Mouse (Mus musculus): ENCODE data around the gene Vmn1r59.
"Not testable (repeated sequence)": the region's sequence is repeated elsewhere in the genome, so short reads cannot be mapped to it uniquely, and the experiment has no call there.

Gene Vmn1r59

GRCm38 (mm10) chr7:5456674-5457073 lies at the start of gene Vmn1r59:
Gene Vmn1r59 (minus strand): TSS chr7:5456774.
- DNase-seq (ENCODE audit: low read depth, low spot score) = no peak

GRCm38 (mm10) chr7:5493856-5494255 lies 37.3 kb upstream of the Vmn1r59 start, which contains the start of gene Vmn2r28:
Gene Vmn2r28 (minus strand): TSS chr7:5493956.
- not testable (repeated sequence) for DNase-seq (ENCODE audit: low read depth, low spot score)

GRCm38 (mm10) chr7:5454011-5454410 lies 2.6 kb downstream of the Vmn1r59 start:
- not testable (repeated sequence) for DNase-seq (ENCODE audit: low read depth, low spot score)

DNA sequence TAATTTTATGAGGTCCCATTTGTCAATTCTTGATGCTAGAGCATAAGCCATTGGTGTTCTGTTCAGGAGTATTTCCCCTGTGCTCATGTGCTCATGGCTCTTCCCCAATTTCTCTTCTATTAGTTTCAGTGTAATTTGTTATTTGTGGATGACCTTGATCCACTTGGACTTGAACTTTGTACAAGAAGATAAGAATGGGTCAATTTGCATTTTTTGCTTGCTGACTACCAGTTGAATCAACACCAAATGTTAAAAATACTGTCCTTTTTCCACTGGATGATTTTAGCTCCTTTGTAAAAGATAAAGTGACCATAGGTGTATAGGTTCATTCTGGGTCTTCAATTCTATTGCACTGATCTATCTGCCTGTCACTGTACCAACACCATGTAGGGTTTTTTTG lies 7.9 kb downstream of the Vmn1r59 start:
- no peak for DNase-seq (ENCODE audit: low read depth, low spot score)

GRCm38 (mm10) chr7:5413296-5413695 lies 43.3 kb downstream of the Vmn1r59 start, which contains the start of gene Vmn1r58:
Gene Vmn1r58 (minus strand): TSS chr7:5413396.
- not testable (repeated sequence) for DNase-seq (ENCODE audit: low read depth, low spot score)

DNA sequence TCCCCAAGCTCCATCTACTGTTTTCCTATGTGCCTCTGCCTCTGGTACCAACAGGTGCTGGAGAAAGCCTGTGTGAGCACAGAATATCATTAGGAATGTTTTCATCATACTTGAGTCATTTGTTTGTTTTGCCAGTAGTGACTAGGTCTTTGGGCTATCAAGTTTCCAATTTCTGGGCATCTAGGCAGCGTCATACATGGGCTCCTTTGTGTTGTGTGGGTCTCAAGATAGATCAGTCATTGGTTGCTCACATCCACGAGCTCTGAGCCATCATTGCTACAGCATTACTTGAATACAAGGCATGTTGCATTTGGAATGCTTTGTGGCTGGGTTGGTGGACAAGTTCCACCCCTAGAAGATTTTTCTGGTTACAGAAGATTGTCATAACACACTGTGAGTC lies 50.4 kb downstream of the Vmn1r59 start:
- no peak for DNase-seq (ENCODE audit: low read depth, low spot score)
